Mouse (Mus musculus) lung, adult 2 months (tissue): ENCODE measurements around the gene Zfp488.

Experiments used
- CTCF ChIP-seq: fragments of 200-500 bp; IDR thresholded peaks from 2 replicates; pipeline ENCODE4 v1.5.1; 2011; ENCODE audit warnings: mild to moderate bottlenecking, low read length, control low read depth; ENCODE audit not compliant: insufficient read depth
- POLR2A ChIP-seq: fragments of 200-500 bp; IDR thresholded peaks from 2 replicates; pipeline ENCODE4 v1.6.1; 2011; ENCODE audit warnings: low read depth, mild to moderate bottlenecking, control low read depth, low read length, borderline replicate concordance; ENCODE audit errors: extremely low read depth

- TF ChIP-seq CTCF, result no peak
- TF ChIP-seq POLR2A, result no peak
Measured at GRCm38 (mm10) chr14:33940739-33941138, 37.8 kb downstream of the Zfp488 start, which contains the start of gene Gdf2.
